8 mouse cellular contexts compared by ENCODE assay signal in the genomic region with DNA sequence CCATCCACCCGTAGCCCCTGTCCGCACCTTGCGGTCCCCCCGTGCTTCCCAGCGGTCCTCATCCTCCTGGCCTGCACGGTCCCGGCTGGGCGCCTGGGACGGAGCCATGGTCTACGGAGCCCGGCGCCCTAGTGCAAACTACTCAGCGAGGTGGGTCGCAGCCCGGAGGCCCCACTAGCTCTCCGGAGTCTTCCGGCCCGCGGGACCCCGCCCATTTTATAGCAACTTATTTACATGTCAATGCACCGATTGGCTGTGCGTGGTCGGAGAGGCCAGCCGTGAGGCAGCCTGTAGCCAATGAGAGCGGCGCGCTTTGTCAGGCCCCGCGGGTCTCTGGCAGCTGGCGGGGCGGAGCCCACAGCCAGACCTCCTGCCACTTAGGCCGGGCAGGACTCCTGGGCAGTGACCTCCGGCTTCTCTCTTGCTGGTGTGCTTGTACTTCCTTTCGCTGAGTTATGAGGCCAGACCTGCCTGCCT. TPM values are rescaled to one million over a fixed set of nuclear protein-coding genes. Genes with fewer than 3 reads are reported as not detected.
DNase-seq lines count a peak whose midpoint lies in the region; ATAC-seq and TF ChIP-seq lines count a peak whose summit lies in the region.

No protein-coding gene starts in this region.

- TF ChIP-seq POLR2A in olfactory bulb, adult 2 months (IDR thresholded peaks at IDR 0.05; ENCODE audit: insufficient read depth, low read depth, low read length): 0 out of 2 replicates have a peak, but pooled peaks have one; percentile 22

- peak overlapping the region; percentile 93 for H3K27ac ChIP-seq in lung, embryonic 15.5 days
- 0 out of 2 replicates have a peak overlapping the region, but pooled peaks have one; percentile 7 for H3K27ac ChIP-seq in olfactory bulb, adult 2 months (ENCODE audit: insufficient read depth, low read depth, low read length)

- no peaks in the 10 kb centered on the region for H3K9me3 ChIP-seq in lung, embryonic 15.5 days

- H3K4me3 ChIP-seq in lung, embryonic 15.5 days: peak overlapping the region; percentile 66
- H3K4me3 ChIP-seq in olfactory bulb, adult 2 months (ENCODE audit: insufficient read depth, low read depth, low read length): peak overlapping the region; percentile 82

- DNase-seq in MN1 (ENCODE audit: low spot score): peak; percentile 98
- peak; percentile 89 for DNase-seq in cerebellum, adult 8-10 months
- peak; percentile 96 for DNase-seq in forelimb bud, embryonic 11.5 days (ENCODE audit: low read depth, low spot score)
- peak; percentile 76 for DNase-seq in layer of hippocampus, adult 9-10 months (ENCODE audit: low spot score)
- DNase-seq in thymus, adult 18-20 months: peak; percentile 94 to 97

- H3K36me3 ChIP-seq in lung, embryonic 15.5 days: peaks cover 11% of the 10 kb centered on the region

- WGBS in lung, embryonic 15.5 days: 0% methylated on average over 34 of the region's 34 CpGs
- WGBS in olfactory bulb, adult 2 months: under 1% methylated on average over 34 of the region's 34 CpGs

- no peaks in the 10 kb centered on the region for H3K27me3 ChIP-seq in lung, embryonic 15.5 days

- peak overlapping the region; percentile 68 for H3K9ac ChIP-seq in lung, embryonic 15.5 days

- peak overlapping the region; percentile 95 for H3K4me2 ChIP-seq in lung, embryonic 15.5 days

- H3K4me1 ChIP-seq in lung, embryonic 15.5 days: peaks cover 34% of the 10 kb centered on the region
- H3K4me1 ChIP-seq in olfactory bulb, adult 2 months (ENCODE audit: control insufficient read depth, insufficient read depth, low read length): peaks cover 23% of the 10 kb centered on the region

- TF ChIP-seq CTCF in olfactory bulb, adult 2 months (IDR thresholded peaks at IDR 0.05; ENCODE audit: insufficient read depth, low read depth, low read length): no peak

- ATAC-seq in hematopoietic stem cell, adult 5-6 weeks (replicated peaks in 1 of 2; ENCODE audit: insufficient read depth in 1 of 2, low FRiP score in 2 of 2, low TSS enrichment in 1 of 2, low read depth in 1 of 2, poor library complexity in 2 of 2, severe bottlenecking in 2 of 2): peak; percentile 95 to 98
- ATAC-seq in lung, embryonic 15.5 days (ENCODE audit: borderline replicate concordance, extremely low read depth, low FRiP score, low TSS enrichment): peak; percentile 95

RNA-seq across cellular contexts. Expression of a gene that starts 0.8 kb away (rescaled TPM):
- 18.4 and 32.3 TPM in 2 replicates for total RNA-seq in hematopoietic stem cell, adult 5-6 weeks (2017)
- polyA plus RNA-seq in lung, embryonic 15.5 days (2015; fragmentation: Nextera tagmentation; extraction: Ambion mirVana): 85.4 and 91.3 TPM in 2 replicates
- polyA plus RNA-seq in olfactory bulb, adult 2 months (2012; ENCODE audit: insufficient read depth, insufficient read length, low replicate concordance, missing spikeins): not detected in 2 replicates

RNA-seq across cellular contexts. Expression of a gene that starts 14.5 kb away (rescaled TPM):
- 127 and 144 TPM in 2 replicates for total RNA-seq in hematopoietic stem cell, adult 5-6 weeks (2017)
- polyA plus RNA-seq in lung, embryonic 15.5 days (2015; fragmentation: Nextera tagmentation; extraction: Ambion mirVana): 146 and 149 TPM in 2 replicates
- polyA plus RNA-seq in olfactory bulb, adult 2 months (2012; ENCODE audit: insufficient read depth, insufficient read length, low replicate concordance, missing spikeins): not detected in 2 replicates

RNA-seq across cellular contexts. Expression of a gene that starts 46.1 kb away (rescaled TPM):
- 5.9 and 6.7 TPM in 2 replicates for total RNA-seq in hematopoietic stem cell, adult 5-6 weeks (2017)
- 8.2 and 11.4 TPM in 2 replicates for polyA plus RNA-seq in lung, embryonic 15.5 days (2015; fragmentation: Nextera tagmentation; extraction: Ambion mirVana)
- not detected in 2 replicates for polyA plus RNA-seq in olfactory bulb, adult 2 months (2012; ENCODE audit: insufficient read depth, insufficient read length, low replicate concordance, missing spikeins)

RNA-seq across cellular contexts. Expression of a gene that starts 46.8 kb away (rescaled TPM):
- total RNA-seq in hematopoietic stem cell, adult 5-6 weeks (2017): 0.15 TPM in 1 of 2 replicates, not detected in the other
- polyA plus RNA-seq in lung, embryonic 15.5 days (2015; fragmentation: Nextera tagmentation; extraction: Ambion mirVana): 3.3 and 3.5 TPM in 2 replicates
- polyA plus RNA-seq in olfactory bulb, adult 2 months (2012; ENCODE audit: insufficient read depth, insufficient read length, low replicate concordance, missing spikeins): not detected in 2 replicates

Comparison
In these comparisons a context has a peak if more than half of its experiments do, and no peak if none do; other contexts are left out.
1. Peak in every context shown above with its lines: DNase-seq, ATAC-seq, H3K4me3 ChIP-seq and H3K27ac ChIP-seq.
2. RNA of a gene that starts 14.5 kb away (polyA plus RNA-seq): 146 to 149 TPM in lung, embryonic 15.5 days; not detected in olfactory bulb, adult 2 months; every median in the first group is over 100 times any median in the second.